Comparison of ENCODE assay signal across 8 mouse cellular contexts in genomic region chr11:78466242-78466912, GRCm38 (mm10). TPM values are rescaled to one million over a fixed set of nuclear protein-coding genes. Genes with fewer than 3 reads are reported as not detected.
A peak's percentile ranks its signal among the peaks of the same experiment; 100 is the strongest.
DNase-seq lines count a peak whose midpoint lies in the region; ATAC-seq and TF ChIP-seq lines count a peak whose summit lies in the region.

No protein-coding gene starts in this region.

- H3K36me3 ChIP-seq in heart, embryonic 14.5 days (ENCODE audit: control insufficient read depth, insufficient read depth, low read length), result no peaks in the 10 kb centered on the region
- no peaks in the 10 kb centered on the region for H3K36me3 ChIP-seq in hindbrain, embryonic 15.5 days
- 0 out of 2 replicates have a peak, but pooled peaks cover 3% of the 10 kb centered on the region for H3K36me3 ChIP-seq in midbrain, embryonic 12.5 days

- TF ChIP-seq POLR2A in cortical plate, adult 2 months (IDR thresholded peaks at IDR 0.05; ENCODE audit: extremely low read depth, insufficient read depth, low read length), result no peak

- intact Hi-C loops in left cerebral cortex, postnatal 36 days (cut with DNase I), result no loop called here

- ATAC-seq in heart, embryonic 14.5 days (ENCODE audit: insufficient number of reproducible peaks, insufficient read depth, low FRiP score, low read depth), result no peak
- peak; percentile 33 for ATAC-seq in hindbrain, embryonic 15.5 days (ENCODE audit: low FRiP score, low read depth)
- ATAC-seq in midbrain, embryonic 12.5 days (ENCODE audit: low FRiP score, low read depth), result peak; percentile 27; the same call in 1 of the 2 replicates

- H3K9ac ChIP-seq in heart, embryonic 14.5 days (ENCODE audit: low read length), result peak overlapping the region; percentile 91
- peak overlapping the region; percentile 86 for H3K9ac ChIP-seq in hindbrain, embryonic 15.5 days
- peak overlapping the region; percentile 84 for H3K9ac ChIP-seq in midbrain, embryonic 12.5 days (replicated peaks)

- H3K9me3 ChIP-seq in heart, embryonic 14.5 days (ENCODE audit: control insufficient read depth, low read length), result peaks cover 5% of the 10 kb centered on the region; the same call in 1 of the 2 replicates
- no peaks in the 10 kb centered on the region for H3K9me3 ChIP-seq in hindbrain, embryonic 15.5 days
- peaks cover 4% of the 10 kb centered on the region; the same call in 1 of the 2 replicates for H3K9me3 ChIP-seq in midbrain, embryonic 12.5 days

- no peak for TF ChIP-seq CTCF in cortical plate, adult 2 months (IDR thresholded peaks at IDR 0.05; ENCODE audit: extremely low read depth, insufficient read depth, low read length)

- H3K4me3 ChIP-seq in heart, embryonic 14.5 days (ENCODE audit: control insufficient read depth in 1 of 2, insufficient read depth in 1 of 2, low read depth in 1 of 2, low read length in 2 of 2), result peak overlapping the region; percentile 89 to 91
- H3K4me3 ChIP-seq in cortical plate, adult 2 months (ENCODE audit: insufficient read depth, low read length), result peak overlapping the region; percentile 56
- H3K4me3 ChIP-seq in hindbrain, embryonic 15.5 days, result peak overlapping the region; percentile 82
- H3K4me3 ChIP-seq in midbrain, embryonic 12.5 days, result peak overlapping the region; percentile 77

- peak overlapping the region; percentile 40 to 90; a peak in 3 of 4 replicates for H3K27ac ChIP-seq in heart, embryonic 14.5 days (replicated peaks in 1 of 2; ENCODE audit: control insufficient read depth in 1 of 2, insufficient read depth in 1 of 2, low read depth in 2 of 2, low read length in 2 of 2)
- no peak overlapping the region for H3K27ac ChIP-seq in cortical plate, adult 2 months (ENCODE audit: insufficient read depth, low read length)
- H3K27ac ChIP-seq in hindbrain, embryonic 15.5 days (replicated peaks), result peak overlapping the region; percentile 91
- no peak overlapping the region for H3K27ac ChIP-seq in midbrain, embryonic 12.5 days (replicated peaks)

- no peak for DNase-seq in heart, adult 11 months
- DNase-seq in right cerebral cortex, adult 18-20 months, result no peak
- no peak for DNase-seq in left cerebral cortex, postnatal 36 days (ENCODE audit: low spot score in 2 of 2)
- no peak for DNase-seq in spleen, adult 12 weeks (ENCODE audit: low spot score)

- H3K4me1 ChIP-seq in heart, embryonic 14.5 days (ENCODE audit: control insufficient read depth in 2 of 2, insufficient read depth in 2 of 2, low read length in 2 of 2), result peaks cover 15 to 16% of the 10 kb centered on the region in 2 experiments
- H3K4me1 ChIP-seq in cortical plate, adult 2 months (ENCODE audit: control insufficient read depth, insufficient read depth, low read length), result peaks cover 2% of the 10 kb centered on the region
- H3K4me1 ChIP-seq in hindbrain, embryonic 15.5 days (replicated peaks), result peaks cover 18% of the 10 kb centered on the region
- peaks cover 12% of the 10 kb centered on the region for H3K4me1 ChIP-seq in midbrain, embryonic 12.5 days

- H3K4me2 ChIP-seq in heart, embryonic 14.5 days (ENCODE audit: low read length), result peak overlapping the region; percentile 96
- peak overlapping the region; percentile 88 for H3K4me2 ChIP-seq in hindbrain, embryonic 15.5 days
- H3K4me2 ChIP-seq in midbrain, embryonic 12.5 days (replicated peaks), result peak overlapping the region; percentile 94

- no peaks in the 10 kb centered on the region for H3K27me3 ChIP-seq in heart, embryonic 14.5 days (ENCODE audit: control insufficient read depth, insufficient read depth, low read length)
- H3K27me3 ChIP-seq in hindbrain, embryonic 15.5 days, result no peaks in the 10 kb centered on the region
- H3K27me3 ChIP-seq in midbrain, embryonic 12.5 days, result no peaks in the 10 kb centered on the region

- 72% methylated on average over 23 of the region's 23 CpGs for WGBS in heart, embryonic 14.5 days
- WGBS in hindbrain, embryonic 15.5 days, result 48% methylated on average over 23 of the region's 23 CpGs
- 55% methylated on average over 23 of the region's 23 CpGs for WGBS in midbrain, embryonic 12.5 days

RNA-seq across cellular contexts. Expression of gene Slc46a1, which starts 0.9 kb away (rescaled TPM):
- 6.2 and 8.1 TPM in 2 replicates for polyA plus RNA-seq in heart, embryonic 14.5 days (2014; fragmentation: Nextera tagmentation; extraction: Ambion mirVana)
- 13.6 and 14.7 TPM in 2 replicates for polyA plus RNA-seq in cortical plate, adult 2 months (2012; rRNA removed)
- polyA plus RNA-seq in hindbrain, embryonic 15.5 days (2015; fragmentation: Nextera tagmentation; extraction: Ambion mirVana), result 26.0 and 28.4 TPM in 2 replicates
- polyA plus RNA-seq in midbrain, embryonic 12.5 days (2016; fragmentation: Nextera tagmentation; extraction: Ambion mirVana), result 17.8 and 18.5 TPM in 2 replicates
- 10 to 100 TPM in 1 of 2 experiments, 1 to 10 TPM in 1; 9.4 to 11.7 TPM for total RNA-seq in left cerebral cortex, postnatal 36 days (2021)

RNA-seq across cellular contexts. Expression of gene Sarm1, which starts 31.2 kb away (rescaled TPM):
- polyA plus RNA-seq in heart, embryonic 14.5 days (2014; fragmentation: Nextera tagmentation; extraction: Ambion mirVana), result 0.11 TPM in 1 of 2 replicates, not detected in the other
- 26.2 and 27.0 TPM in 2 replicates for polyA plus RNA-seq in cortical plate, adult 2 months (2012; rRNA removed)
- 47.3 and 53.2 TPM in 2 replicates for polyA plus RNA-seq in hindbrain, embryonic 15.5 days (2015; fragmentation: Nextera tagmentation; extraction: Ambion mirVana)
- polyA plus RNA-seq in midbrain, embryonic 12.5 days (2016; fragmentation: Nextera tagmentation; extraction: Ambion mirVana), result 36.4 and 37.0 TPM in 2 replicates
- 10 to 100 TPM; 33.7 to 34.1 TPM for total RNA-seq in left cerebral cortex, postnatal 36 days (2021)

RNA-seq across cellular contexts. Expression of gene Vtn, which starts 32.5 kb away (rescaled TPM):
- 0.15 and 0.34 TPM in 2 replicates for polyA plus RNA-seq in heart, embryonic 14.5 days (2014; fragmentation: Nextera tagmentation; extraction: Ambion mirVana)
- 159 and 182 TPM in 2 replicates for polyA plus RNA-seq in cortical plate, adult 2 months (2012; rRNA removed)
- 157 and 165 TPM in 2 replicates for polyA plus RNA-seq in hindbrain, embryonic 15.5 days (2015; fragmentation: Nextera tagmentation; extraction: Ambion mirVana)
- 99.7 and 135 TPM in 2 replicates for polyA plus RNA-seq in midbrain, embryonic 12.5 days (2016; fragmentation: Nextera tagmentation; extraction: Ambion mirVana)
- 10 to 100 TPM; 65.9 to 80.3 TPM for total RNA-seq in left cerebral cortex, postnatal 36 days (2021)

RNA-seq across cellular contexts. Expression of gene Sebox, which starts 36.9 kb away (rescaled TPM):
- polyA plus RNA-seq in heart, embryonic 14.5 days (2014; fragmentation: Nextera tagmentation; extraction: Ambion mirVana), result not detected in 2 replicates
- polyA plus RNA-seq in cortical plate, adult 2 months (2012; rRNA removed), result 3.3 and 4.3 TPM in 2 replicates
- 0.12 and 0.14 TPM in 2 replicates for polyA plus RNA-seq in hindbrain, embryonic 15.5 days (2015; fragmentation: Nextera tagmentation; extraction: Ambion mirVana)
- not detected in 2 replicates for polyA plus RNA-seq in midbrain, embryonic 12.5 days (2016; fragmentation: Nextera tagmentation; extraction: Ambion mirVana)
- total RNA-seq in left cerebral cortex, postnatal 36 days (2021), result 1 to 10 TPM in 1 of 2 experiments, under 1 TPM in 1; 0.50 to 2.1 TPM

RNA-seq across cellular contexts. Expression of gene Slc13a2, which starts 44.4 kb away (rescaled TPM):
- not detected in 2 replicates for polyA plus RNA-seq in heart, embryonic 14.5 days (2014; fragmentation: Nextera tagmentation; extraction: Ambion mirVana)
- polyA plus RNA-seq in cortical plate, adult 2 months (2012; rRNA removed), result 0.04 TPM in 1 of 2 replicates, not detected in the other
- not detected in 2 replicates for polyA plus RNA-seq in hindbrain, embryonic 15.5 days (2015; fragmentation: Nextera tagmentation; extraction: Ambion mirVana)
- polyA plus RNA-seq in midbrain, embryonic 12.5 days (2016; fragmentation: Nextera tagmentation; extraction: Ambion mirVana), result not detected in 2 replicates
- not detected for total RNA-seq in left cerebral cortex, postnatal 36 days (2021)

Comparison
In these comparisons a context has a peak if more than half of its experiments do, and no peak if none do; other contexts are left out.
1. H3K27ac ChIP-seq: peak in heart, embryonic 14.5 days (2 of 2) and hindbrain, embryonic 15.5 days (single experiment); none in cortical plate, adult 2 months (single experiment) and midbrain, embryonic 12.5 days (single experiment).
2. RNA of gene Sarm1, which starts 31.2 kb away (polyA plus RNA-seq): 47.3 to 53.2 TPM in hindbrain, embryonic 15.5 days, 36.4 to 37.0 TPM in midbrain, embryonic 12.5 days and 26.2 to 27.0 TPM in cortical plate, adult 2 months; 0.11 TPM in heart, embryonic 14.5 days; every median in the first group is over 10 times any median in the second.
3. RNA of gene Vtn, which starts 32.5 kb away (polyA plus RNA-seq): 159 to 182 TPM in cortical plate, adult 2 months, 157 to 165 TPM in hindbrain, embryonic 15.5 days and 99.7 to 135 TPM in midbrain, embryonic 12.5 days; 0.15 to 0.34 TPM in heart, embryonic 14.5 days; every median in the first group is over 10 times any median in the second.
4. Peak in every context shown above with its lines, with median percentiles within 50 percentile points of each other: H3K4me2 ChIP-seq, H3K4me3 ChIP-seq and H3K9ac ChIP-seq.